Comparison of ENCODE assay signal across 10 mouse cellular contexts in genomic region chr2:167292854-167293253, GRCm38 (mm10). TPM values are rescaled to one million over a fixed set of nuclear protein-coding genes. Genes with fewer than 3 reads are reported as not detected.
DNase-seq lines count a peak whose midpoint lies in the region; ATAC-seq lines count a peak whose summit lies in the region.
"Had no signal": no experiment of that assay in that cellular context is flagged by ENCODE, and none has a peak within 500 bp of the region (broad histone marks: within the 10 kb centered on the region; RNA-seq: fewer than 3 reads in every experiment).

No protein-coding gene starts in this region.

- WGBS in hindbrain, embryonic 10.5 days = 33% methylated on average over 6 of the region's 6 CpGs
- WGBS in hindbrain, embryonic 13.5 days = 15% methylated on average over 6 of the region's 6 CpGs
- WGBS in heart, embryonic 12.5 days = 0% methylated on average over 6 of the region's 6 CpGs
- WGBS in liver, embryonic 16.5 days (ENCODE audit: insufficient replicate concordance) = 4% methylated on average over 6 of the region's 6 CpGs

- peak overlapping the region; percentile 53 for H3K27ac ChIP-seq in hindbrain, embryonic 10.5 days
- H3K27ac ChIP-seq in hindbrain, embryonic 13.5 days = no peak overlapping the region
- H3K27ac ChIP-seq in heart, embryonic 12.5 days (ENCODE audit: poor library complexity, severe bottlenecking) = peak overlapping the region; percentile 61
- peak overlapping the region; percentile 21; the same call in 1 of the 2 replicates for H3K27ac ChIP-seq in liver, embryonic 16.5 days (ENCODE audit: low read length)
- H3K27ac ChIP-seq: embryonic facial prominence, embryonic 13.5 days had no signal

- no peaks in the 10 kb centered on the region for H3K36me3 ChIP-seq in hindbrain, embryonic 10.5 days
- no peaks in the 10 kb centered on the region for H3K36me3 ChIP-seq in hindbrain, embryonic 13.5 days
- H3K36me3 ChIP-seq in heart, embryonic 12.5 days = peaks cover 3% of the 10 kb centered on the region
- H3K36me3 ChIP-seq in liver, embryonic 16.5 days (ENCODE audit: control insufficient read depth, insufficient read depth) = no peaks in the 10 kb centered on the region

- no peaks in the 10 kb centered on the region for H3K9me3 ChIP-seq in hindbrain, embryonic 10.5 days
- H3K9me3 ChIP-seq in hindbrain, embryonic 13.5 days = no peaks in the 10 kb centered on the region
- no peaks in the 10 kb centered on the region for H3K9me3 ChIP-seq in heart, embryonic 12.5 days (replicated peaks)
- H3K9me3 ChIP-seq in liver, embryonic 16.5 days (replicated peaks; ENCODE audit: control insufficient read depth, low read length) = no peaks in the 10 kb centered on the region
- H3K9me3 ChIP-seq: embryonic facial prominence, embryonic 13.5 days had no signal

- ATAC-seq in hindbrain, embryonic 13.5 days (ENCODE audit: low FRiP score) = no peak
- peak; percentile 67 for ATAC-seq in heart, embryonic 12.5 days (ENCODE audit: insufficient number of reproducible peaks, low FRiP score)
- peak; percentile 69 for ATAC-seq in liver, embryonic 16.5 days (ENCODE audit: low read depth)
- ATAC-seq in monocyte, adult 5-6 weeks (replicated peaks; ENCODE audit: insufficient number of reproducible peaks, low FRiP score, low TSS enrichment, poor library complexity, severe bottlenecking) = no peak
- ATAC-seq in CD4-positive, CD25-positive, alpha-beta regulatory T cell, adult 4 months = no peak
- ATAC-seq: Patski had no signal

- H3K4me3 ChIP-seq in hindbrain, embryonic 10.5 days = no peak overlapping the region
- H3K4me3 ChIP-seq in hindbrain, embryonic 13.5 days = no peak overlapping the region
- H3K4me3 ChIP-seq in heart, embryonic 12.5 days = no peak overlapping the region; the same call in 1 of the 2 replicates
- no peak overlapping the region for H3K4me3 ChIP-seq in liver, embryonic 16.5 days (ENCODE audit: low read depth, low read length)
- H3K4me3 ChIP-seq: embryonic facial prominence, embryonic 13.5 days had no signal

- no peaks in the 10 kb centered on the region for H3K27me3 ChIP-seq in hindbrain, embryonic 10.5 days (ENCODE audit: insufficient read depth, poor library complexity, severe bottlenecking)
- H3K27me3 ChIP-seq in hindbrain, embryonic 13.5 days = no peaks in the 10 kb centered on the region
- H3K27me3 ChIP-seq in heart, embryonic 12.5 days (replicated peaks) = no peaks in the 10 kb centered on the region
- H3K27me3 ChIP-seq in liver, embryonic 16.5 days (ENCODE audit: control insufficient read depth, insufficient read depth, low read depth, low read length) = no peaks in the 10 kb centered on the region
- H3K27me3 ChIP-seq: embryonic facial prominence, embryonic 13.5 days; Patski had no signal

- H3K9ac ChIP-seq in hindbrain, embryonic 13.5 days = no peak overlapping the region
- no peak overlapping the region; the same call in 1 of the 2 replicates for H3K9ac ChIP-seq in heart, embryonic 12.5 days
- H3K9ac ChIP-seq in liver, embryonic 16.5 days (ENCODE audit: low read depth, low read length) = peak overlapping the region; percentile 28; the same call in 1 of the 2 replicates
- H3K9ac ChIP-seq: embryonic facial prominence, embryonic 13.5 days had no signal

- H3K4me2 ChIP-seq in hindbrain, embryonic 13.5 days = no peak overlapping the region
- peak overlapping the region; percentile 46 for H3K4me2 ChIP-seq in heart, embryonic 12.5 days
- H3K4me2 ChIP-seq in liver, embryonic 16.5 days (ENCODE audit: low read depth, low read length) = peak overlapping the region; percentile 44
- H3K4me2 ChIP-seq: embryonic facial prominence, embryonic 13.5 days had no signal

- DNase-seq in hindbrain, embryonic 10.5 days (ENCODE audit: low spot score) = no peak
- peak; percentile 4 for DNase-seq in thymus, postnatal 4 days
- no peak for DNase-seq in thymus, postnatal 25 days

- peaks cover 34% of the 10 kb centered on the region for H3K4me1 ChIP-seq in hindbrain, embryonic 10.5 days (replicated peaks)
- H3K4me1 ChIP-seq in hindbrain, embryonic 13.5 days (replicated peaks) = peaks cover 13% of the 10 kb centered on the region
- H3K4me1 ChIP-seq in heart, embryonic 12.5 days (replicated peaks) = peaks cover 32% of the 10 kb centered on the region
- peaks cover 19% of the 10 kb centered on the region for H3K4me1 ChIP-seq in liver, embryonic 16.5 days (ENCODE audit: control insufficient read depth, low read depth, low read length)

RNA-seq across cellular contexts. Expression of gene Ptgis, which starts 52.5 kb away (rescaled TPM):
- polyA plus RNA-seq in hindbrain, embryonic 10.5 days (2016; fragmentation: Nextera tagmentation; extraction: Ambion mirVana) = 10.8 and 10.9 TPM in 2 replicates
- 5.8 and 6.5 TPM in 2 replicates for polyA plus RNA-seq in hindbrain, embryonic 13.5 days (2015; fragmentation: Nextera tagmentation; extraction: Ambion mirVana)
- polyA plus RNA-seq in heart, embryonic 12.5 days (2016; fragmentation: Nextera tagmentation; extraction: Ambion mirVana) = 22.5 and 22.9 TPM in 2 replicates
- polyA plus RNA-seq in liver, embryonic 16.5 days (2015; fragmentation: Nextera tagmentation; extraction: Ambion mirVana) = 0.71 and 1.2 TPM in 2 replicates
- not detected in 3 replicates for total RNA-seq in monocyte, adult 5-6 weeks (2017)
- under 1 TPM in 1 of 2 experiments, not detected in 1; 0.16 TPM for polyA plus RNA-seq in CD4-positive, CD25-positive, alpha-beta regulatory T cell, adult 4 months (2017; shearing (Covaris generic))

RNA-seq across cellular contexts. Expression of gene B4galt5, which starts 56.1 kb away (rescaled TPM):
- 8.4 and 10.6 TPM in 2 replicates for polyA plus RNA-seq in hindbrain, embryonic 10.5 days (2016; fragmentation: Nextera tagmentation; extraction: Ambion mirVana)
- 12.3 and 12.5 TPM in 2 replicates for polyA plus RNA-seq in hindbrain, embryonic 13.5 days (2015; fragmentation: Nextera tagmentation; extraction: Ambion mirVana)
- polyA plus RNA-seq in heart, embryonic 12.5 days (2016; fragmentation: Nextera tagmentation; extraction: Ambion mirVana) = 14.9 and 21.1 TPM in 2 replicates
- 1.3 and 1.5 TPM in 2 replicates for polyA plus RNA-seq in liver, embryonic 16.5 days (2015; fragmentation: Nextera tagmentation; extraction: Ambion mirVana)
- 107 to 198 TPM (median 140 TPM) in 3 replicates for total RNA-seq in monocyte, adult 5-6 weeks (2017)
- polyA plus RNA-seq in CD4-positive, CD25-positive, alpha-beta regulatory T cell, adult 4 months (2017; shearing (Covaris generic)) = 1 to 10 TPM; 6.3 to 9.4 TPM

Comparison
In these comparisons a context has a peak if more than half of its experiments do, and no peak if none do; other contexts are left out.
1. ATAC-seq: peak in heart, embryonic 12.5 days (single experiment) and liver, embryonic 16.5 days (single experiment); none in hindbrain, embryonic 13.5 days (single experiment), monocyte, adult 5-6 weeks (single experiment) and CD4-positive, CD25-positive, alpha-beta regulatory T cell, adult 4 months (single experiment).